Mouse (Mus musculus) megakaryocyte, embryonic 14.5 days (primary cell): ENCODE results near the gene Pik3r3. TPM values are rescaled to one million over a fixed set of nuclear protein-coding genes. Genes with fewer than 3 reads are reported as not detected.
"Not testable (repeated sequence)": the region's sequence is repeated elsewhere in the genome, so short reads cannot be mapped to it uniquely, and the experiment has no call there.

Experiments
- H3K27me3 ChIP-seq: replicated peaks from 2 replicates; pipeline ENCODE3; 2012; ENCODE audit warnings: inconsistent platforms
- H3K36me3 ChIP-seq: replicated peaks from 2 replicates; pipeline ENCODE3; 2012; ENCODE audit warnings: low read length, inconsistent platforms, mixed read lengths
- H3K4me1 ChIP-seq: 2 replicates; pipeline ENCODE4 v1.6.1; 2012; ENCODE audit warnings: inconsistent platforms
- H3K4me3 ChIP-seq: replicated peaks from 2 replicates; pipeline ENCODE3; 2012; ENCODE audit warnings: moderate library complexity, mild to moderate bottlenecking, inconsistent platforms
- H3K9me3 ChIP-seq: 2 replicates; pipeline ENCODE4 v1.6.1; 2012; ENCODE audit warnings: inconsistent platforms
- FLI1 ChIP-seq: IDR thresholded peaks from 2 replicates; pipeline ENCODE4 v1.6.1; 2012; ENCODE audit warnings: low read length, inconsistent platforms, mixed read lengths
- GATA1 ChIP-seq: IDR thresholded peaks from 3 replicates; pipeline ENCODE4 v1.6.1; 2012; ENCODE audit warnings: mixed read lengths, low read length, inconsistent platforms, borderline replicate concordance
- polyA plus RNA-seq: library from polyadenylated mRNA; stranded (reverse); fragments of >175 nt; gene quantifications from 2 replicates; pipeline ENCODE4 v1.2.3, GENCODE M21; 2012; ENCODE audit warnings: low replicate concordance; ENCODE audit not compliant: insufficient read depth

Pik3r3 gene
- polyA plus RNA-seq, 1 experiment: 1.2 TPM

DNA sequence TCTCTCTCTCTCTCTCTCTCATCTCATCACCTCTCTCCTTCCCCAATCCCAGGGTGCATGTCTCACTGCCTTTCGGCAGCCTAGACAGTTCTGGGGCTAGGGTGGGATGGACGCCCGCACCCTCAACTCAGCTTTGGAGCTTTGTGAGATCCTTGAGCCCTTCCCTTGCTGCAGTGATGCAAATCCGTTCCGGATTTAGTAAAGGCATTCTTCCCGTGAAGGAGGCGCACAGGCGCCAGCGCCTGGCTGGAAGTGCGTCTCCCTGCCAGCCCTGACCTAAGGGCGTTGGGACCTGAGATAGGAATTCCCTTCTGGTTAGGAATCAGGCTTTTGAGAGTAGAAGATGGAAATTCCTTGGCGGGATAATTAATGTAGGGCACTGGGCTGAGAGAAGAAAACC lies 38.7 kb upstream of the Pik3r3 start:
- Histone ChIP-seq H3K27me3 (peaks cover 56% of the 10 kb centered on the region), H3K4me3 (no peak overlapping the region), H3K9me3 (no peaks in the 10 kb centered on the region), H3K4me1 (peaks cover 46% of the 10 kb centered on the region), H3K36me3 (no peaks in the 10 kb centered on the region)
- TF ChIP-seq GATA1 (no peak), FLI1 (no peak)

DNA sequence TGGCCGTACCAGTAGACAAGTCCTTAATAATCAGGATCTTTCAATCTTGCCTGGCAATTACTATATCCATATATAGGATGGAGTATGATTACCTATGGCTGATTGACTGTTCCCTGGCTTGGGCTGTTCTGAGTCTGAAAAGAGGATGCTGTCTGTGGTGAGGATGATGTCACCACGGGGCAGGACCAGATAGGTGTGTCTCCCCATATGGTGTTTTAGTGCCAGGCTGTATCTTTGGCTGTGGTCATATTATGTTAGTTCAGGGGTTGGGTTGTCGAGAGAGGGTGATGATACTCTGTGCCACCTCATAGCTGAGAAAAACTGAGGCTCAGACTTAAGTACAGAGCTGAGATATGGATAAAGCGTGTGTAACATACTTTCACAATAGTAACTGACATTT lies 36.3 kb upstream of the Pik3r3 start:
- Histone ChIP-seq H3K4me1 (peaks cover 40% of the 10 kb centered on the region), H3K4me3 (no peak overlapping the region), H3K9me3 (no peaks in the 10 kb centered on the region), H3K36me3 (no peaks in the 10 kb centered on the region), H3K27me3 (peaks cover 47% of the 10 kb centered on the region)
- no peak for TF ChIP-seq GATA1
- no peak for TF ChIP-seq FLI1

DNA sequence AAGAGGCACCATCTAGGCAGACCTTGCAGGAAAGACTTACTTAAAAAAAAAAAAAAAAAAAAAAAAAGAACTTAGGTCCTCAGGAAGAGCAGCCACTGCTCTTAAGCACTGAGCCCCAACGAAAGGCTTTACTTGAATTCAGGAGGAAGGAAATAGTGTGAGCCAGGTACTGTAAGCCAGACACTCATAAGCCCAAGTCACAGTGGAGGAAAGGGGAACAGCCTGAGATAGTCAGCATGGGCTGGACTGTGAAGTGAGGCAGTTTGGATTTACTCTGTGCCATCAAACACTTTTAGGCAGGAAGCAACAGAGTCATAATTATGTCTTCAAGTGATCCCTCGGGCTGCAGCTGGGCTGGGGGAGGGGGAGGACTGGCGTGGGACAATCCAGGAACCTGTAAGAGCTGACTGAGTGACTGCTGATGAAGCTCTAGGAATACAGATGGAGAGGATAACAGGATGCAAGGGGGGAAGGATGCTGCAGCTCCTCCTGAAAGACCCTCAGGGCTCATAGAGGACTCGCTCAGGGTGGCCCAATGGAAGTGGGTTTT lies 29.1 kb upstream of the Pik3r3 start:
- Histone ChIP-seq H3K27me3 (no peaks in the 10 kb centered on the region), H3K36me3 (no peaks in the 10 kb centered on the region), H3K9me3 (no peaks in the 10 kb centered on the region), H3K4me1 (peaks cover 16% of the 10 kb centered on the region), H3K4me3 (no peak overlapping the region)
- TF ChIP-seq FLI1 (no peak), GATA1 (no peak)

DNA sequence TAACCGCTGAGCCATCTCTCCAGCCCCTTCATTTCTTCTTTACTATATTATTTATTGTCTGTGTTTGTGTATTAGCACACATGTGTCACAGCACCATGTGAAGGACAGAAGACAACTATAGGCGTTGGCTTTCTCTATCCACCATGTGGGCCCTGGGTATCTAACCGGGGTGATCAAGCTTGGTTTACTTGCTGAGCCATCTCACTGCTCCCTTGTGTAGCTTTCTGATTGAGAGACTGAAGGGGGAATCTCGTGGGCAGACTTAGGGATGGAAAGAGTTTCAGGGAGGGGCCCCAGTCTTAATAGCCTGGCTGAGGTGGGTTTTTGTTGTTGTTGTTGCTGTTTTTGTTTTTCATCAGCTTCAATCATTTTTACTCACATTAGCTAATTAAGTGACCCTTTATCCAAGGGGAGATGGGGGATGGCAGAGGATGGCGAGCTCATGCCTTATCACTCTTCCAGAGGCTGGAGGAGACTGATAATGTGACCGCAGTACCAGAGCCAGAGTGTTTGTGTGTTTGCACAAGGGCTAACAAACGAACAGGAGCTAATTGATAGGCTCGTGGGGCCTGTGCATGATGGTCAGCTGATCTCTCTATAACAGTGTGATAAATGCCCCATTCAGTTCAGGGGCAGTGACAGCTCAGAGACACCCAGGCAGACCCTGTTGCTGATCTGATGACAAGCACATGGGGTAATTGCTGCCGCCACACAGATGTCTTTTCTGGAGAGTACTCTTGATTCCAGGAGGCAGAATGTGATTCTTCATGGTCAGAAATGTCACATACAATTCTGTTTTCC lies 27.6 kb upstream of the Pik3r3 start:
- Histone ChIP-seq H3K36me3 (no peaks in the 10 kb centered on the region), H3K27me3 (no peaks in the 10 kb centered on the region), H3K4me1 (peaks cover 16% of the 10 kb centered on the region), H3K9me3 (no peaks in the 10 kb centered on the region), H3K4me3 (peak overlapping the region; percentile 2)
- TF ChIP-seq FLI1 (no peak), GATA1 (no peak)

DNA sequence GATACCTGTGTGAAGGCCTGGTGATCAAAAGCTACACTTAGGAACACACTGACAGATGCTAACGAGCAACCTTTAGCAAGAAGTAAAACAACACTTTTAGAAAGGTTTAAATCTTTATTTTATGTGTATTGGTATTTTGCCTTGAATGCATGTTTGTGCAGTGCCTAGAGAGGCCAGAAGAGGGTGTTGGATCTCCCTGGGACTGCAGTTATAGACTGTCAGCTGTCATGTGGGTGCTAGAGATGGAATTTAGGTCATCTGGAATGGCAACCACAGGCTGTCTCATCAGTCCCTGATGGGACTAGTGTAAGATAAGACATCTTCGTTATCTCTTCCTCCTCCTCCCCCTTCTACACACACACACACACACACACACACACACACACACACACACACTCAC lies 23.0 kb upstream of the Pik3r3 start:
- H3K4me3 ChIP-seq: no peak overlapping the region
- TF ChIP-seq FLI1 (no peak), GATA1 (no peak)
- no peaks in the 10 kb centered on the region for H3K36me3 ChIP-seq
- peaks cover 9% of the 10 kb centered on the region for H3K4me1 ChIP-seq
- no peaks in the 10 kb centered on the region for H3K9me3 ChIP-seq
- no peaks in the 10 kb centered on the region for H3K27me3 ChIP-seq

DNA sequence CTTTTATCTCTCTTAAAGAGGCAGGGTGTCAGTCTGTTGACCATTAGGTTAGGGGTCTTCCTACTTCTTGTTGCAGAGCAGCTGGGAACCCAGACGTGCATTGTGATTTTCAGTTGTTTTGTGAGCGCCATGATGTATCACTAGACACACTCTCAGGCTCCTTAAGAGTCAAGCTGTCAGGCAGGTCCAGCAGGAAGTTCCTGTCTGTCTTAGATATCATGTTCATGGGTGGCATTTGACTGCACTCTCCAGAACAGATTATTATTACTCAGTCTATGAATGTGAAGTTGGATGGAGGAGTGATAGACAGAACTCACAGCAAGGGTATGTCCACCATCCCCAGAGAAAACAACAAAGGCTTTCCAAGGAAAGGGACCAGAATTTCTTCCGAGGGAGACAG lies 17.0 kb upstream of the Pik3r3 start:
- H3K27me3 ChIP-seq: peaks cover 2% of the 10 kb centered on the region
- no peak for TF ChIP-seq FLI1
- TF ChIP-seq GATA1: no peak
- no peak overlapping the region for H3K4me3 ChIP-seq
- H3K9me3 ChIP-seq: no peaks in the 10 kb centered on the region
- peaks cover 5% of the 10 kb centered on the region for H3K4me1 ChIP-seq
- no peaks in the 10 kb centered on the region for H3K36me3 ChIP-seq

DNA sequence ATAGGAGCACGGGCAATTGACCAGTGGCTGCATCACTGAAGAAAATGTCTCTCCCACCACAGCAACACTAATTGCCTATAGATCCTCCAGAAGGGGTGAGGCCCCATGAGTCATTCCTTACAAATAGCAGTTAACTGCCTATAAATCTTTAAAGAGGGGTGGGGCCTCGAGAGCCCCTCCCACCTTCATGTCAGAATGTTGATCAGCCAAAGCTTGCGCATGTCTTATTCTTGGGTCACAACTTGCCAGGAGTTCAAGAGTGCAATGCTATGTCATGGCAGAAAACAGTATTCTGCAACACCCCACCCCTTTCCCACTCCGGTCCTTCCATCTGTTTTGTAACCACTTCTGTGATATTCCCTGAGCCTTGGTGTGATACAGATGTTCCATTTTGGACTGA lies 14.9 kb upstream of the Pik3r3 start:
- H3K36me3 ChIP-seq: no peaks in the 10 kb centered on the region
- peaks cover 5% of the 10 kb centered on the region for H3K4me1 ChIP-seq
- TF ChIP-seq FLI1: no peak
- TF ChIP-seq GATA1: no peak
- H3K9me3 ChIP-seq: no peaks in the 10 kb centered on the region
- H3K4me3 ChIP-seq: no peak overlapping the region
- peaks cover 2% of the 10 kb centered on the region for H3K27me3 ChIP-seq

DNA sequence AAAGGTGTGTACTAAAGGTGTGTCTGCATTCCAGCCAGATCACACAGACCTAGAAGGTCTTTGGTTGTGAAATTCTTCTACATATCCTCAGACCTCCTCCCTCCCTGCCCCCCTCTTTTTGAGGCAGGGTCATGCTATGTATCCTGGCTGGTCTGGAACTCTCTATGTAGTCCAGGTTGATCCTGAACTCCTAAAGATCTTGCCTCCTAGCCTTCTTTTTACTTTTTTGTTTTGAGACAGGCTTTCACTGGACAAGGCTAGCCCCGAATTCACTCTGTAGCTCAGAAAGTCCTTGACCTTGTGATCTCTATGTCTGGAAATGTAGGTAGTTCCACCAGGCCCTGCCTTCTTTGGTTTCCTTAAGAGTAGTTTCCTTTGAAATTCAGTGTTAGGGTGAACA lies 12.5 kb upstream of the Pik3r3 start:
- TF ChIP-seq FLI1: no peak
- TF ChIP-seq GATA1: no peak
- H3K4me3 ChIP-seq: no peak overlapping the region
- H3K36me3 ChIP-seq: no peaks in the 10 kb centered on the region
- H3K9me3 ChIP-seq: no peaks in the 10 kb centered on the region
- H3K27me3 ChIP-seq: peaks cover 2% of the 10 kb centered on the region
- H3K4me1 ChIP-seq: peaks cover 8% of the 10 kb centered on the region

DNA sequence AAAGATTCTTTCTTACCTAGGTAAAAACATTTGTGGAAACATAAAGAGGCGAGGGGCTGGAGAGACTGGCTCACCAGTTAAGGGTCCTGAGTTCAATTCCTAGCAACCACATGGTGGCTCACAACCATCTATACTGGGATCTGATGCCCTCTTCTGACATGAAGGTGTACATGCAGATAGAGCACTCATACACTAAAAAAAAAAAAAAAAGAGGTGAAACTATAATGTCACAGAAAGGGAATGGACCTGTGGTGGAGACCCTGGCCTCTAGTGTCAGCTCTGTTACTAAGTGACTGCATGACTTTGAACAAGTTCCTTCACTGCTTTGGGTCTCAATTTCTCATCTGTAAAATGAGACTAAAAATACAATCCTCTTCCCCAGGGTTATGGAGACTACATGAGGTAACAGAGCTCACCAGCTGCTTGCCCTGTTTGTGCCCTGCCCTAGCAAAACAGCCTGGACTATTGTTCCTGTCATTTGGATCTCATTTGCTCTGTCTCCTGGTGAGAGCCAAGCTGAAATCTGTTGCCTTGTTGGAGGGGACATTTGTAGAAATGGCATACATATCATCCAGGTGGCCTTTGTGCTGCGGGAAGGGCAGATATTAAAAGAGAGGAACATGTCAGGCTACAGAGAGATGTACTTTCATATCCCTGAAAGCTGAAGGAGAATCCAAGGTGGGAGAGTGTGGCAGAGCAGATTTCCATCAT lies 5.4 kb upstream of the Pik3r3 start:
- H3K4me3 ChIP-seq: no peak overlapping the region
- TF ChIP-seq FLI1: no peak
- TF ChIP-seq GATA1: no peak
- 0 out of 2 replicates have a peak, but pooled peaks cover 7% of the 10 kb centered on the region for H3K9me3 ChIP-seq
- no peaks in the 10 kb centered on the region for H3K36me3 ChIP-seq
- peaks cover 7% of the 10 kb centered on the region; the same call in 1 of the 2 replicates for H3K4me1 ChIP-seq
- peaks cover 11% of the 10 kb centered on the region for H3K27me3 ChIP-seq

DNA sequence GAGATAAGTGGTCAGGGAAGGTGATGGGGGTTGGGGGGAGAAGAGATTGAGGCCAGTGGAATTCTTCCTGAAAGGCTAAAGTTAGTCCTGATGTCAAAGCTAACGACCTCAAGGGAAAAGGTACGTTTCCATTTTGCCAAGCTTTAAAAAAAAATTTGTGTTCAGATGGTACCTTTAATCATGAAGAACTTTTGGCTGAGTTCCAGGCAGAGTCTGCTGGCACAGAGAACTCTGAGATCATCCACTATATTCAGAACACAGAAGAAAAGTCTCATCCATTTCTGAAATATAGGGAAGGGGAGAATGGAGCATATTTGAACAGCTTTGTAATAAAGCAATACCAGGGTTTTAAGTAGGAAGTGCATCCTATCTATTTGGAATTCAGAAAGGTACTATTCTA lies 4.4 kb upstream of the Pik3r3 start:
- 0 out of 2 replicates have a peak, but pooled peaks cover 7% of the 10 kb centered on the region for H3K9me3 ChIP-seq
- H3K4me3 ChIP-seq: no peak overlapping the region
- peaks cover 11% of the 10 kb centered on the region for H3K27me3 ChIP-seq
- H3K4me1 ChIP-seq: peaks cover 5% of the 10 kb centered on the region; the same call in 1 of the 2 replicates
- TF ChIP-seq FLI1 (no peak), GATA1 (no peak)
- no peaks in the 10 kb centered on the region for H3K36me3 ChIP-seq

DNA sequence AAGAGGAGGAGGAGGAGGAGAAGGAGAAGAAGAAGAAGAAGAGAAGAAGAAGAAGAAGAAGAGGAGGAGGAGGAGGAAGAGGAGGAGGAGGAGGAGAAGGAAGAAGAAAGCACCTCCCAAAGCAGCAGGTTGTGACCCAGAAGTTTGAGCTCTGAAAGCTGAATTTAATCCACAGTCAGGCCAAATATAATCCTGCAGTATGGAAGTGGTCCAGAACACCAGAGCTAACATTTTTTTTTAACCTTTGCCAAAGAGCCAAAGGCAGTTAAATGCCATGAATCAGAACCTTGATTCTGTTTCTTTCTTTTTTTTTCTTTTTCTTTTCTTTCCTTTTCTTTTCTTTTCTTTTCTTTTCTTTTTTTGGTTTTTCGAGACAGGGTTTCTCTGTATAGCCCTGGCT lies 3.8 kb upstream of the Pik3r3 start:
- not testable (repeated sequence) for H3K36me3 ChIP-seq, H3K9me3 ChIP-seq, H3K4me3 ChIP-seq
- Histone ChIP-seq H3K4me1 (peaks cover 11% of the 10 kb centered on the region; the same call in 1 of the 2 replicates), H3K27me3 (peaks cover 13% of the 10 kb centered on the region)
